Mouse (Mus musculus) kidney, adult 2 months (tissue): ENCODE data around the gene Ift122.

Source experiments
- CTCF ChIP-seq: fragments of 200-500 bp; conservative IDR thresholded peaks from 2 replicates; pipeline ENCODE4 v1.5.1; 2011; ENCODE audit warnings: low read depth, mild to moderate bottlenecking, control low read depth, low read length, moderate library complexity, mixed read lengths; ENCODE audit not compliant: insufficient read depth, insufficient read length
- POLR2A ChIP-seq: fragments of 200-500 bp; IDR thresholded peaks from one replicate; pipeline ENCODE4 v1.6.1; 2011; ENCODE audit warnings: low read depth, low read length, control low read depth

GRCm38 (mm10) chr6:115888296-115888695, 35.0 kb downstream of the Ift122 start:
- TF ChIP-seq POLR2A = no peak
- peak; percentile 60 for TF ChIP-seq CTCF
